Mouse (Mus musculus) thymus, postnatal 36 days (tissue): ENCODE data around the gene Ints6l.
"Not testable (repeated sequence)": the region's sequence is repeated elsewhere in the genome, so short reads cannot be mapped to it uniquely, and the experiment has no call there.

Experiments
- DNase-seq, 2 experiments: peaks; one replicate each; pipeline ENCODE4 v3.0.0; 2022; ENCODE audit warnings: mixed read lengths in 2 of 2

Ints6l gene

DNA sequence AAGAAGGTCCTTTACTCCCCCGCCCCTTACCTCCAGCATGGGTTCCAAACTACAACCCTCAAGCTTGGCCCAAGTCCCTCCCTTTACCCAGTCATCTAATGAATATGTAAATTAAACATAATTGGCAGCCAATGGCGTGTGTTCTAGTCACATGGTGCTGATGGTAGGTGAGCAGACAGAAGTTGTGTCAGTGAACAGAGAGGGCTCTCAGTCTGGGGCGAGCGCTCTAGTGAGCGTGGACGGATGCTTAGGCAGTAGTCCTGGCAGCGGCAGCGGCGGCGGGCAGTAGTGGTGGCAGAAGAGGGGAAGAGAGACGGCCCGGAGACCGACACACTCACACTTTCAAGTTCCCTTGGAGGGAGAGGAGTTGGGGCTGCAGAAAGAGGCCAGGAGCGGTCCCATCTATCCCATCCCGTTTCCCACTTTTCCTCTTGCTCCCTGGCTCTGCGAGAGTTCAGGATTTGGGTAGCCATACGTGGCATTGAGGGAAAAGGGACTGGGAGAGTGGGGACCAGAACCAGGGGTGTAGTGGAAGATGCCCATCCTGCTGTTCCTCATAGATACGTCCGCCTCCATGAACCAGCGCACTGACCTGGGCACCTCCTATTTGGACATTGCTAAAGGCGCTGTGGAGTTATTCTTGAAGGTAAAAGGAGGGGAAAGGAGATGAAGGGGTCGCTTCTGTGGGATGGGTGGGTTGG lies at the start of gene Ints6l:
Gene Ints6l (plus strand): TSS at position 187 of the 701 bp plus-strand sequence.
- DNase-seq = peak; percentile 71 to 81

DNA sequence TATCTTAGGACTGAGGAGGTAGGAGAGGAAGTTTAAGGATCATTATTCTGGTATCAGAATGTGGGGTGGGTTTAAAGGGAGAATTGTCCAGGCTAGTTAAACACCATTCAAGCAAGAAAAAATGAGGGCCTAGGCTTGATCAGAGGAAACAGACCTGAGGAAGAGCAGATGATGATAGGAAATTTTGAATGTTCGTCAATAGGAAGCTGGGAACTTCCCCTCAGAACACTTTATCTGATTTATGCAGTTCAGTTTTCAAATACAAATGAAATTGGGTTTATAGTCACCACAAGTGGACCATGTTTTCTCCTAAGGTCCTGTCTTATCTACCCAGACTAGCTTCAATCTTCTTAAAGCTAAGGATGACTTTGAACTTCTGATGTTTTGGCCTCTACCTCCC lies 49.2 kb upstream of the Ints6l start:
- DNase-seq = no peak

GRCm38 (mm10) chrX:56406128-56406527 lies 48.5 kb upstream of the Ints6l start:
- no peak for DNase-seq

DNA sequence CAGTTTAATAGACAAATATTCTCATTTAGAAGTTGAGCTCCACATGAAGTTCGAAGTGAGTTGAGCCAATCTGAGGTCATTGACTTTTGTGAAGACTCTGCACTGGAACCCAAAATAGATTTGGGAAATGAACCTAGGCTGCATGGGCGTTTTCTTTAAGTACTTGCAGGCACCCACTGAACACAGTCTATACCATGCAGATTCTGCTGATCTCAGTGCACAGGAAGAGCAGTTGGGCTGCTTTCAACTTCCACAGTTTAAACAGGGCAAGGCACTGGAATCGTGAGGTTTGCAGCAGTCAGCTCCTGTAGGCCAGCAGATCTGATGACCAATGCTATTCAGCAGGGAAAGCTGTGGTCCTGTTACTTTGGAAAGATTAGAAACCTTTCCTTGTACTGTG lies 38.4 kb upstream of the Ints6l start:
- DNase-seq = no peak

- peak; percentile 2 to 5 for DNase-seq
These were observed 37.1 kb upstream of the Ints6l start for GRCm38 (mm10) chrX:56417541-56417940.

GRCm38 (mm10) chrX:56430601-56431000 lies 24.1 kb upstream of the Ints6l start:
- DNase-seq = no peak

DNA sequence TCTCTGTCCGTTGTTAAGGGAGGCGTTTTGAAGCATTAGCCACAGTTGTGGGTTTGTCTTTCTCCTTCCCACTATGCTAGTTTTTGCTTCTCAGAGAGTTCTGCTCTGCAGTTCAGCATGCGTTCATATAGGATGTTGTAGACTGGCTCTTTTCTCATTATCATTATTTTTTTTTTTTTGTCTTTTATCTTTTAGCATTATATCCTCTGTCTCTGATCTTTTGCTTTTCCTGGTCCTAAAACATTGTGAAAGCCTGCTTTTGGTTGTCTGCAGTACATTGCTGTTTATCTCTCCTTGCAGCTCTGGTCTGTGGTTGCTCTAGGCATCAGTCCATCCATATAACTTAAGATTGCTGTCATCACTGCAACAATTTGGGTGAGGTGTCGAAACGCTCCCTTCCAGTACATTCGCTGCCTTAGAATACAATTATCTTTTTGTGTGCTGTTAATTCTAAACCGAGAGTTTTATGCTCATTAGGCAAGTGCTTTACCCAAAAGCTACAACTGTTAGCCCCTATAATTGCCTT lies 18.8 kb upstream of the Ints6l start:
- no peak for DNase-seq

DNA sequence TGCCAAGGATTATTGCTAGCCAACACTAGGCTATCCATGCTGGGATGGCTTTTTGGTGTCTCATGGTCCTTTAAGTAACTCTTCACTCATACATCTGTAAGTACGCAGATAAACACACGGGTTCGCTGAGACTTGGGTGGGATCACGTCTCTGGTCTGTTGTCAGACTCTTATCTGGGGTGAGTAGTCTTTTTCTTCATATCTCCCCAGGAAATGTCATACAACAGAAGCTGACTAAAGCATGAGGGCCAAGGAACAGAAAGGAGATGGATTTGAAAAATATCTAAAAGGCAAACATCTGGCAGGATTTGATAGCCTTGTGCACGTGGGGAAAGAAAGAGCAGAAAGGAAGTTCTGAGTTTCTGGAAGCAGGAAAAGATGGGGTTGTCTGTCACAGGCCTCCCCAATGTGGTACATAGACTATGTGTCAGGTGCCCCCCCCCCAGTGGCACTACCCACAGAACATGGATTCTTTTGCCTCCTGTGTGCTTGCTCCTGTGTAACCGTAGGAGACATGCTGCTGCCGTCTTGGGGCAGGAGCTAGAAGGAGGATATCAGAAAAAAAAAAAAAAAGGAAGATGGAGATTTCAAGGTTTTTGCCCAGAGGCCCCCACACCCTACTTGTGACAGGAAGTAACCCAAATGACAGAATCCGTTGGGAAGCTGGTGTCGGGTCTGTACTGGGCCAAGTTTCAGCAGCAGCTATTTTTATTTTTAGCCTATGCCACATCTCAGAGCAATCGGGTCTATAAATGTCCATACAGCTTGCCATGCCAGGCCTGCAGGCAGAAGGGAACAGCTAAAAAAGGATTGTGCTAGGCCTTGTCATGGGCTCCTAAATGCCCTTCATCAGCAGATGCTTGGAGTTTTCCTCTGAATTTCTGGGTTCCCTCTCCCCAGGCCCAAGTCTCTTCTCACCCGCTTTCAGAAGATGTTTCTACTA lies 7.9 kb upstream of the Ints6l start:
- DNase-seq = no peak

- DNase-seq = no peak
These were observed 7.1 kb upstream of the Ints6l start, which contains the start of gene Gm2174 for GRCm38 (mm10) chrX:56447524-56448015. Gene Gm2174 (plus strand): TSS chrX:56447965.

GRCm38 (mm10) chrX:56455372-56456246 lies 952 bp downstream of the Ints6l start:
- DNase-seq = peak; percentile 83 to 91

DNA sequence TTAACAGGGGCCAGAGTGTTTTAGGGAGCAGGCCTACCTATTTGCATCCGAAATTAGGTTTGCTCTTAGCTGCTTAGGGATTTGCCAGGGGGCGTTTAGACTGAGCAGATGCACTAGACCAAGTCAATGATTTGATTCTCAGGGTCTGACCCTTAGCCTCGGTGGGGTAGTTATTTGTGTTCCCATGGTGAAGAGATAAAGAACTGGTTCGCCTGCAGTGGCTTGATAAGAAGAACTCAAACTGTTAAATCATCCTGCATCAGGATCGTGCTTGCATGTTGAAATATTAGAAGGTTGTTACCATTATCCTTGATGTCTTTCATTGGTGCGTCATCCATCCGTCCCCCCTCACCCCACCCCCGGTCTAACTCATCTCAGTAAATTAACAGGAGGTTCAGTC lies 1.7 kb downstream of the Ints6l start:
- DNase-seq = no peak

DNA sequence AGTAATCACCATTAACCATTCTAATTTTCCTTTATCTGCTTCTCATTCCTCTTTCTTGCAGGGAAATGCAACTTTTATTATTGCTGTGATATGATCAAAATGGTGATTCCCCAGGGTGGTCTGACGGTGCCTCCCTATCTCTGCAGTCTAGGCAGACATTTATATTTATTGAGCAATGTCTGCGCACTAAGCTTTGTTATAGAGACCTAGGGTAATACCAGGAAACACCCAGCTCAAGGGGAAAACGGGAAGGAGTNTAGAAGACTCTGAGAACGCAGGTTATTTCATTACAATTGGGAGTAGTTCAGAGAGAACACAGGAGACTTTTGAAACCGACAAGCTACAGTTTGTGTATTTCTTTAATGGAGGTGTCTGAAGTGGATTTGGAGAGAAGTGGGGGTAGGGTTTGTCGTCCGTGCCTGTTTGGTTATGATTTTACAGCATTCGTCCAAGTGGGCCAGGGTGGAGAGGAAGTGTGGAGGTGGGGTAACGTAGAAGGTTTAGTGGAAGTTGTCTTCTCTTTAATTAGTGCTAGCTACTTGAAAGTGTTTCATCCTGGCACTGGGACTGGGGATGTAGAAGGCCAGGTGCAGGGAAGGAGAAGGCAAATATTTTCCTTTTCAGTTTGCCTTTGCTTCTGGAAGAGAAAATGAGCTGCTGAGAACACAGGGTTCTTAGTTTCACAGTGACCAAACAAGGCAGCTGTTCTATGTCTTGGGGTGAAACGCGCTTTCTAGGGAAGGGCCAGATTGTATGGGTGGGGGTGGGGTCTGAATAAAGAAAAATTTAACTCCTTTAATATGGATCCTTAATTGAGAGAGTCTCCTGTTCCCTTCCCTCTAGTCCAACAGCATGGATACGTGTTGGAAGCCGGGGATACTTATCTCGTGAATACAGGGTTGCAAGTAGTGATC lies 7.6 kb downstream of the Ints6l start:
- no peak for DNase-seq

DNA sequence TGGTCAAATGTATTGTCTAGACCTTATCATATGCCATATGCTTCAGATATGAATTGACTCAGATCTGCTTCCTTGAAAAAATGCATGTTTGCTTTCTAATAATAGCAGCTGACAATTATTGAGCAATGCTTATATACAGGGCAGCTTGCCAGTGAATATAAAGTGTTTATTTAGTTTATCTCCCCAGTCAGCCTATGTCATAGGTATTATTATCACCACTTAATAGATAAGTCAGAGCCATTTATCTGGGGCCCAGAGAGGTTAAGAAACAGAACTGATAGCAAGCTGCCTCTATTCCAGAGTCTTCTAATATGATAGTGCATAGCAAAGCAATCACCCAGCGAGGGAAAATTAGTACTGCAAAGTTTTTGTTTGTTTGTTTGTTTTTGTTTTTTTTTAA lies 10.2 kb downstream of the Ints6l start:
- no peak for DNase-seq

GRCm38 (mm10) chrX:56467688-56468087 lies 13.0 kb downstream of the Ints6l start:
- no peak for DNase-seq

- no peak for DNase-seq
These were observed 13.8 kb downstream of the Ints6l start for GRCm38 (mm10) chrX:56468422-56468821.

DNA sequence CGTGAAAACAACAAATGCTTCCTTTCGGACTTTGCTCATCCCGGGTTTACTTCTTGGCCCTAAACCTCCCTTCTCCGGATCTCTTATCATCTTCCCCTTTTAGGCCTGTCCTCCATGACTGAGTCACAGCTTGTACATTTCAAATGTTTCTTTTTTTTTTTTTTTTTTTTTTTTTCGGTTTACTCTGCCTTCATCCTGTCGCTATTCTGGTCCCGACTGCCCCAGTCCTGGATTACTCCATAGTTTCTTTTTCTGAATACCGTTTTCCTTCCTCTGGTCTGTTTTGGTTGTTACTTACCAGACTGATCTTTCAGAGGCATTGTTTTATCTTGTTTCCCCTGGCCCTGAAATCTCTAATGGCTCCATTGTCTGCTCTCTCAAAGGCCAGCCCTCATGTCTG lies 19.4 kb downstream of the Ints6l start:
- DNase-seq = no peak

- no peak for DNase-seq
These were observed 22.9 kb downstream of the Ints6l start for GRCm38 (mm10) chrX:56477553-56477952.

- no peak for DNase-seq
These were observed 27.2 kb downstream of the Ints6l start for GRCm38 (mm10) chrX:56481906-56482305.

- DNase-seq = peak; percentile 52 to 60
These were observed 35.1 kb downstream of the Ints6l start for GRCm38 (mm10) chrX:56489758-56490157.

- no peak for DNase-seq
These were observed 42.6 kb downstream of the Ints6l start for GRCm38 (mm10) chrX:56497241-56497640.

DNA sequence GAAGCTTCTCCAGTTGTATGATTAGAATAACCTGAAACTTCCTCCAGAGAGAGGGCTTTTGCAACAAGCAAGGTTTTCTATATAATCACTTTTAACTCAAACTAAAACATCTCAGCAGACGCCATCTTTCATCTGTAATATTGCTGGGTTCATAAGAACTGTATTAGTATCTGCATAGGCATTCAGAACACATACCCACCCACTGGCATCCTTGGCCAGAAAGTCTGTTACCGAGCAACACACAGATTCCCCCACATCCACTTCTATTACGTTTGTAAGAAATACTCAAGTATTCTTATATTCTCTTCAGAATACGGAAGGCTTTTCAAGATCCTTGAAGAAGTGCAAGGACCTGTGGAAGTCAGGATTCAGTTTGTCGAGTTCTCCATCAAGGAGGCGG lies 69.8 kb downstream of the Ints6l start, which contains the start of gene Gm10477:
Gene Gm10477 (plus strand): TSS at position 301 of the 400 bp plus-strand sequence.
- DNase-seq = not testable (repeated sequence)
